Mouse (Mus musculus): ENCODE measurements around the gene Tmem88b.
A peak's percentile ranks its signal among the peaks of the same experiment; 100 is the strongest.

The Tmem88b gene

DNA sequence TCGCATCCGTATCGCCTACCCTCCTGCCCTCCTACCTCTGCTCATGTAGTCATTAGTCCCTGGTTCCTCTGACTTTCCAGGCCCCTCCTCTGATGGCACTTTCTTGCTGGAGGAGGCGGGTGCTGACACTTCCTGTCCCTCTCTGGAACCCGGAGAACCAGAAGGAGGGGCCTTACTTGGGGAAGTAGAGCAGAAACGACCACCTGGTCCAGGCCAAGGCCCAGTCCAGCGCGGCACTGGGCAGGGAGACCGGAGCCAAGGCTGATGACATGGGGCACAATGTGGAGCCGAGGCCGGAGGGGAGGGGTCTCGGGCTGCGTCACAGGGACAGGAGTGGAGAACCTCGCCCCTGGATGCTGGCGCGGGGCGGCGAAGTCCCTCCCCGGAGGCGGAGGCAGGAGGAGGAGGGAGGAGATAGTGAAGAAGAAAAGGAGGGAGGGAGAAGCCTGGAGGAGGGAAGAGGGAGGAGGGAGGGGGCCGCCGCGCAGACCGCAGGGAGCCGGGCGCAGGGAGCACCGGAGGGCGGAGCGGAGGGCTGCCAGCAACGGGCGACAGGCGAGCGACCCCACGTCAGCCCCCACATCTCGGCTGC is 51.2 kb downstream of the Tmem88b start, which contains the start of gene Tmem240:
Tmem240 (plus strand) TSS at position 451 of the 592 bp plus-strand sequence.
- H3K4me1 ChIP-seq (replicated peaks; ENCODE audit: low read depth, low read length): peaks cover 37% of the 10 kb centered on the region
- no peak for TF ChIP-seq NANOG (IDR thresholded peaks at IDR 0.05; ENCODE audit: borderline replicate concordance, low read length)
- no peak for TF ChIP-seq POU5F1 (IDR thresholded peaks at IDR 0.05; ENCODE audit: borderline replicate concordance, low read length)
- TF ChIP-seq CTCF (conservative IDR thresholded peaks at IDR 0.05; ENCODE audit: low read length): no peak

GRCm38 (mm10) chr4:155733267-155733666 is 52.4 kb downstream of the Tmem88b start:
- Histone ChIP-seq H3K4me3 (replicated peaks; ENCODE audit: low read length) (no peak overlapping the region), H3K36me3 (ENCODE audit: insufficient read depth, low read length) (peaks cover 67% of the 10 kb centered on the region), H3K27me3 (ENCODE audit: insufficient read depth, low read length) (peaks cover 8% of the 10 kb centered on the region), H3K9me3 (ENCODE audit: low read length) (no peaks in the 10 kb centered on the region), H3K4me1 (replicated peaks; ENCODE audit: low read depth, low read length) (peaks cover 31% of the 10 kb centered on the region)
- TF ChIP-seq POU5F1 (IDR thresholded peaks at IDR 0.05; ENCODE audit: borderline replicate concordance, low read length) (no peak), CTCF (conservative IDR thresholded peaks at IDR 0.05; ENCODE audit: low read length) (no peak), NANOG (IDR thresholded peaks at IDR 0.05; ENCODE audit: borderline replicate concordance, low read length) (no peak)

More for the DNA sequence above, 51.2 kb downstream of the Tmem88b start, which contains the start of gene Tmem240:
- Histone ChIP-seq H3K27me3 (ENCODE audit: insufficient read depth, low read length) (peaks cover 8% of the 10 kb centered on the region), H3K36me3 (ENCODE audit: insufficient read depth, low read length) (peaks cover 55% of the 10 kb centered on the region), H3K4me3 (replicated peaks; ENCODE audit: low read length) (peak within 1 kb of the TSS; percentile 84), H3K9me3 (ENCODE audit: low read length) (no peaks in the 10 kb centered on the region)

Measured in E14TG2a.4 (cell line).